Mouse (Mus musculus): ENCODE data around the gene Gm13691. TPM values are rescaled to one million over a fixed set of nuclear protein-coding genes. Genes with fewer than 3 reads are reported as not detected.

The Gm13691 gene
- polyA plus RNA-seq, 1 experiment from 2014 or later: not detected

GRCm38 (mm10) chr2:84039277-84039676 is 48.9 kb downstream of the Gm13691 start:
- no peak for ATAC-seq (ENCODE audit: low FRiP score)
- Histone ChIP-seq H3K27me3 (no peaks in the 10 kb centered on the region), H3K27ac (no peak overlapping the region), H3K9ac (no peak overlapping the region), H3K4me1 (no peaks in the 10 kb centered on the region), H3K36me3 (no peaks in the 10 kb centered on the region), H3K9me3 (replicated peaks) (no peaks in the 10 kb centered on the region), H3K4me3 (no peak overlapping the region), H3K4me2 (replicated peaks) (no peak overlapping the region)
- 76% methylated on average over 6 of the region's 6 CpGs for WGBS

Other genes starting within 250 kb of the Gm13691 start
- gene Fam171b, start 177.9 kb upstream of the Gm13691 start, polyA plus RNA-seq (2016; fragmentation: Nextera tagmentation; extraction: Ambion mirVana): 53.2 and 55.9 TPM in 2 replicates
- not detected in 2 replicates for gene Zswim2, start 49.3 kb upstream of the Gm13691 start, polyA plus RNA-seq (2016; fragmentation: Nextera tagmentation; extraction: Ambion mirVana)
- not detected in 2 replicates for gene Gm13698, start 34.9 kb upstream of the Gm13691 start, polyA plus RNA-seq (2016; fragmentation: Nextera tagmentation; extraction: Ambion mirVana)
- gene Gm13693, start 29.1 kb upstream of the Gm13691 start, polyA plus RNA-seq (2016; fragmentation: Nextera tagmentation; extraction: Ambion mirVana): not detected in 2 replicates
- not detected in 2 replicates for gene Gm13695, start 23.2 kb upstream of the Gm13691 start, polyA plus RNA-seq (2016; fragmentation: Nextera tagmentation; extraction: Ambion mirVana)
- not detected in 2 replicates for gene Gm13696, start 17.4 kb upstream of the Gm13691 start, polyA plus RNA-seq (2016; fragmentation: Nextera tagmentation; extraction: Ambion mirVana)
- not detected in 2 replicates for gene Gm13694, start 11.6 kb upstream of the Gm13691 start, polyA plus RNA-seq (2016; fragmentation: Nextera tagmentation; extraction: Ambion mirVana)
- not detected in 2 replicates for gene Gm13697, start 5.8 kb upstream of the Gm13691 start, polyA plus RNA-seq (2016; fragmentation: Nextera tagmentation; extraction: Ambion mirVana)

Data from hindbrain, embryonic 12.5 days (tissue).